Mouse (Mus musculus) cerebellum, adult 2 months (tissue): ENCODE results near the gene Asic1.

Source experiments
- CTCF ChIP-seq: fragments of 200-500 bp; IDR thresholded peaks from 2 replicates; pipeline ENCODE4 v1.5.1; 2011; ENCODE audit warnings: low read depth, mild to moderate bottlenecking, control low read depth, low read length, moderate library complexity, borderline replicate concordance; ENCODE audit not compliant: insufficient read depth
- POLR2A ChIP-seq: fragments of 200-500 bp; IDR thresholded peaks from 2 replicates; pipeline ENCODE4 v1.6.1; 2011; ENCODE audit warnings: low read length, control low read depth, borderline replicate concordance; ENCODE audit not compliant: insufficient read depth

- TF ChIP-seq CTCF, result no peak
- no peak for TF ChIP-seq POLR2A
These were observed 21.8 kb upstream of the Asic1 start for GRCm38 (mm10) chr15:99648326-99648725.
